Mouse (Mus musculus): ENCODE measurements around the gene Gas2l1.

DNA sequence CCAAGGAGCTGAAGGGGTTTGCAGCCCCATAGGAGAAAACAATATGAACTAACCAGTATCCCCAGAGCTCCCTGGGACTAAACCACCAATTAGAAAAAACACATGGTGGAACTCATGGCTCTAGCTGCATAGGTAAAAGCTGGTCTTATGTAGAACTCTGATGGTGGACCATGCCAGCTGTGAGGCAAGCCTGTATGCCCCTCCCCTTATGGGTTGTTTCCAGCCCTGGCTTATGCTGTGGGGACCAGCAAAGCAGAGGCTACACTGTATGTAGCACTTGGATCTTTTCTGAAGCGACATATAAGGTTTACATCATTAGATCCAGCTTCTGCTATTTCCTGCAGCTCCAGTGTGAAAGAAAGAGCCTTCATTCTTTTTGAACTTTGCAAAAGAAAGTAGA lies 57.9 kb downstream of the Gas2l1 start:
- TF ChIP-seq MAFK (IDR thresholded peaks at IDR 0.05; ENCODE audit: insufficient read depth, low read depth, low read length), result no peak
- no peak for TF ChIP-seq HCFC1 (IDR thresholded peaks at IDR 0.05; ENCODE audit: borderline replicate concordance, insufficient read depth, low read length)
- TF ChIP-seq CHD2 (IDR thresholded peaks at IDR 0.05; ENCODE audit: low read depth, low read length), result no peak

All from ES-E14 (cell line).